Mouse (Mus musculus): Measurements from ENCODE around the gene Krt222.

GRCm38 (mm10) chr11:99226298-99226697 lies 17.6 kb downstream of the Krt222 start:
- TF ChIP-seq CTCF (IDR thresholded peaks at IDR 0.05; ENCODE audit: low read depth, low read length) (no peak), GATA1 (IDR thresholded peaks at IDR 0.05; ENCODE audit: borderline replicate concordance, low read length) (no peak), TAL1 (conservative IDR thresholded peaks at IDR 0.05; ENCODE audit: low read depth, low read length) (no peak)

All from G1E (cell line).